Mouse (Mus musculus) spleen, adult 12 weeks (tissue): ENCODE data around the gene Mmp15.

Experiments used
- DNase-seq: peaks from one replicate; pipeline ENCODE4 v3.0.0; 2022; ENCODE audit warnings: low spot score

The Mmp15 gene

GRCm38 (mm10) chr8:95352151-95352870 lies at the start of gene Mmp15:
TSS of gene Mmp15 (plus strand) at chr8:95352268.
- no peak for DNase-seq

GRCm38 (mm10) chr8:95302410-95302809 lies 49.7 kb upstream of the Mmp15 start:
- DNase-seq = no peak

- no peak for DNase-seq
These were observed 46.5 kb upstream of the Mmp15 start for GRCm38 (mm10) chr8:95305526-95305925.

GRCm38 (mm10) chr8:95306431-95306830 lies 45.6 kb upstream of the Mmp15 start, which contains the start of gene Cngb1:
TSS of gene Cngb1 (minus strand) at chr8:95306585.
- no peak for DNase-seq

GRCm38 (mm10) chr8:95310342-95310970 lies 41.6 kb upstream of the Mmp15 start, which contains the start of gene Tepp:
TSS of gene Tepp (plus strand) at chr8:95310566.
- no peak for DNase-seq

- DNase-seq = no peak
These were observed 39.2 kb upstream of the Mmp15 start for GRCm38 (mm10) chr8:95312836-95313235.

GRCm38 (mm10) chr8:95313857-95314256 lies 38.2 kb upstream of the Mmp15 start:
- no peak for DNase-seq

- no peak for DNase-seq
These were observed 37.4 kb upstream of the Mmp15 start for GRCm38 (mm10) chr8:95314707-95315106.

- DNase-seq = no peak
These were observed 36.7 kb upstream of the Mmp15 start for GRCm38 (mm10) chr8:95315350-95315749.

GRCm38 (mm10) chr8:95320224-95321139 lies 31.6 kb upstream of the Mmp15 start:
- DNase-seq = peak; percentile 46

- DNase-seq = no peak
These were observed 28.9 kb upstream of the Mmp15 start for GRCm38 (mm10) chr8:95323201-95323600.

- DNase-seq = no peak
These were observed 27.4 kb upstream of the Mmp15 start for GRCm38 (mm10) chr8:95324646-95325045.

- no peak for DNase-seq
These were observed 25.2 kb upstream of the Mmp15 start for GRCm38 (mm10) chr8:95326822-95327221.

GRCm38 (mm10) chr8:95327866-95328465 lies 24.1 kb upstream of the Mmp15 start:
- DNase-seq = no peak

GRCm38 (mm10) chr8:95330367-95330766 lies 21.7 kb upstream of the Mmp15 start:
- DNase-seq = no peak

GRCm38 (mm10) chr8:95331156-95331719 lies 20.8 kb upstream of the Mmp15 start:
- no peak for DNase-seq

- DNase-seq = peak; percentile 87
These were observed 20.2 kb upstream of the Mmp15 start, which contains the start of the genes Zfp319 and Usb1 for GRCm38 (mm10) chr8:95331720-95332436. TSS of gene Zfp319 (minus strand) at chr8:95331950. TSS of gene Usb1 (plus strand) at chr8:95332284.

- no peak for DNase-seq
These were observed 19.4 kb upstream of the Mmp15 start for GRCm38 (mm10) chr8:95332437-95333199.

GRCm38 (mm10) chr8:95335706-95336105 lies 16.4 kb upstream of the Mmp15 start:
- DNase-seq = no peak

GRCm38 (mm10) chr8:95336363-95336762 lies 15.7 kb upstream of the Mmp15 start:
- no peak for DNase-seq
